Mouse (Mus musculus): ENCODE data around the gene Gm38431.
"Not testable (repeated sequence)": the region's sequence is repeated elsewhere in the genome, so short reads cannot be mapped to it uniquely, and the experiment has no call there.

Gm38431 gene

DNA sequence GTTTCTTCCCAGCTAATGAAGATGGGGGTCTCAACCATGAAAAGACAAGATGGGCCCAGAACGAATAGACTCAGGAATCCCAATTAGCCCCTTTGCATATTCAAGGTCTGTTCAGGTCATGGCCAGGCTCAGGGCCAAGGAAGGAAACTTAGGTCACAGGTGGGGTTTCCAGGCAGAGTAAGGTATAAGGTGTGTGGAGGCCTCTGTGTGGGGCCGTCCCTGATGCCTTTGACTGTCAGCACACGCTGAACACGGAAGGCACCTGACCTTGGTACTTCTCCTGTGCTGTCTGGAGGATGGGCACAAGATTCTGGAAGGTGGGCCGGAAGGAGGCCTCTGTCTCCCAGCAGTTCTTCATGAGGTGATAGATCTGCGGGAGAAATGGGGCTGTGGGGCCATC is 13.0 kb upstream of the Gm38431 start:
- no peak for DNase-seq

DNA sequence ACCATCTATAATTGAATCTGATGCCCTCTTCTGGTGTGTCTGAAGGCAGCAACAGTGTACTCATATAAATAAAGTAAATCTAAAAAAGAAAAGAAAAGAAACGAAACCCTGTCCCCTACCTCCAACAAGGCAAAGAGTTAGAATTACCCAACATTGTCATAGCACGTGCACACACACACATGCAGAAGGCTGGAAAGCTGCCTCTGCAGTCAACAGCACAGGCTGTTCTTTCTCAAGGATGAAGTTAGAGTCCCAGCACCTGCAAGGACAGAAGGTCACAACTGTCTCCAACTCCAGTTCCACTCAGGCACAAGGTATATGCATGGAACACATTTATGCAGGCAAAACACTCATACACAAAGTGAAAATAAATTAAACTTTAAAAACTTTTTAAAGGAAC is 10.3 kb upstream of the Gm38431 start:
- no peak for DNase-seq

DNA sequence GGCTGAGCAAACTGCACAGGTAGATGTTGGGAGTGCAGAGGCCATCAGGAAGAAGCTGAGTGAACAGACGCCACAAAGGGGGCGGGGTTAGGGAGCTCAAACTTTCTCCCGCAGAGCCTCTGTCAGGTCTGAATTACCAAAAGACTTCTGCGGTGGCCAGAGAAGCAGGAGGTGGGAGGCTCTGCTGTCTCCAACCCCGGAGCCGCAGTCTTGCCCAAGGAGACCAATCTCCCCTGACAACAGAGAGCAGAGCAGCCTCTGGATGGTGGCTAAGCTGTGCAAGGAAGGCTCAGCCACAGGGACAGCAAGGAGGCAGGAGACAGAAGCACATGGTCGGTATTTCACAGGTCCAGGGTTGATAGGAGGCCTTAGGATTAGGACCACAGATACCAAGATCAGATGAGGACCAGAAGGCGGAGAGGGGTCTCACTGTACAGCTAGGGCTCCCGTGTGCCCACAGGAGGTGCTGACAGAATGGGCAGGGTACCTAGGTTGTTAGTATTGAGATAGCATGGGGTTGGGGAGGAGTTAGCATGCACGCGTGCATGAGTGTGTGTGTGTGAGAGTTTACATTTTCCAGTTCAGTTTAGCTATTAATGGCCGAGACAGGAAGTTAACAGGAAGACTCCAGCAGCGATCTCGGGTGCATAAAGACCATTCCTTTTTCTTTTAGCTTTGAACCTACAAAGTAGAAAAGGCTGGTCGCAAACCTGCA is 8.8 kb upstream of the Gm38431 start:
- no peak for DNase-seq

GRCm38 (mm10) chr9:21097793-21098192 is 6.0 kb upstream of the Gm38431 start:
- DNase-seq: no peak

- DNase-seq: no peak
Measured at GRCm38 (mm10) chr9:21095958-21096357, 4.2 kb upstream of the Gm38431 start.

- DNase-seq: no peak
Measured at GRCm38 (mm10) chr9:21093423-21093822, 1.6 kb upstream of the Gm38431 start.

DNA sequence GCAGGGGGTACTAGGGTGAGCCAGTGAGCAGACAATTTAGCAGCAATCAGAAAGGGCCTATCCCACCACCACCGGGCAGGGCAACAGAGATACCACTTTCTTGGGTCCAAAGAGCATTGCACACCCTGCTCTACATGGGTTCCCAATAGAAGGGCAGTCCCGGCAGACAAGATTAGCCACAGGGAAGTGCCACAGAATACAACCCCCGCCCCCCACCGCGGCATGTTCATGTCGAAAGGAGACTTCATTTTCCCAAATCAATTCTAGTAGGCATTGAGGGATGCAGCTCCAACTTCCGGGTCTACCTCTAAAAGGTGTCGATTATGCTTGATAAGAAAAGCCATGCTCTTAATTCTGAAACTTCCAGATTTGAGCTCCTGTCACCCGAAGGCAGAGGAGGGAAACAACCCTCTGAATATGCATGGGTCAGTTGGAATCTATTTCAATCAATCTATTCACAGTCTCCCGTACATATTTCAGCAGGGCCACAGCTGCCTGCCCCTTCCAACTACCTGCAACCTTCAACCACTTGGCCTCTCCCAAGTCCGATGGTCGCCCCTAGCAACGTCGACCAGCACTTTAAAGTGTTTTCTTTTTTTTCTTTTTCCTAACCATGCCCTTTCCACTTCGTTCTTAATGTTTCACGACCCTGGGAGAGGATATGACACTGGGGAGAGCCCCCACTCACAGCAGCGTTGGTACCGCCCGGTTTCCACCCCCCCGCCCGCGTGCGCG is 658 bp downstream of the Gm38431 start:
- DNase-seq: no peak

- DNase-seq: no peak
Measured at GRCm38 (mm10) chr9:21090537-21090936, 1.3 kb downstream of the Gm38431 start.

- no peak for DNase-seq
Measured at GRCm38 (mm10) chr9:21083324-21083723, 8.5 kb downstream of the Gm38431 start.

GRCm38 (mm10) chr9:21081127-21081526 is 10.7 kb downstream of the Gm38431 start:
- DNase-seq: no peak

DNA sequence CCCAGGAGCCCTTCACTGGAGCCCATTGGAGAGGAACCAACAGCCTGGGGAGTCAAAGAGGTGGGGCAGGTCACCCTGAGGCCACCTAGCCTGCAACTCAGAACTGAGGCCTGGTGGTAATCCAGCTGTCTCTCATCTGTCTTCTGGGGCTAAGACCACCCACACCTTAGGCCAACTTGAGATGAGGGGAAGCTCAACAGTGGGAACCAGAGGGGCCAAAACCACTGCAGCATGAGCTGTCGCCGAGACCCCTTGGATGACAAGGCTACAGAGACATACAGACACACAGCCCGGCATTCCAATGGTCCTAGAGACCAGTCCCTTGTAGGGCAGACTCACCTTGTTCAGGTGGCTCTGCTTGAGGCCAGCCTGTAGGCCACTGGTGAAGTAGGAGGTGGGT is 16.2 kb downstream of the Gm38431 start:
- DNase-seq: no peak

GRCm38 (mm10) chr9:21074173-21074572 is 17.6 kb downstream of the Gm38431 start:
- DNase-seq: no peak

DNA sequence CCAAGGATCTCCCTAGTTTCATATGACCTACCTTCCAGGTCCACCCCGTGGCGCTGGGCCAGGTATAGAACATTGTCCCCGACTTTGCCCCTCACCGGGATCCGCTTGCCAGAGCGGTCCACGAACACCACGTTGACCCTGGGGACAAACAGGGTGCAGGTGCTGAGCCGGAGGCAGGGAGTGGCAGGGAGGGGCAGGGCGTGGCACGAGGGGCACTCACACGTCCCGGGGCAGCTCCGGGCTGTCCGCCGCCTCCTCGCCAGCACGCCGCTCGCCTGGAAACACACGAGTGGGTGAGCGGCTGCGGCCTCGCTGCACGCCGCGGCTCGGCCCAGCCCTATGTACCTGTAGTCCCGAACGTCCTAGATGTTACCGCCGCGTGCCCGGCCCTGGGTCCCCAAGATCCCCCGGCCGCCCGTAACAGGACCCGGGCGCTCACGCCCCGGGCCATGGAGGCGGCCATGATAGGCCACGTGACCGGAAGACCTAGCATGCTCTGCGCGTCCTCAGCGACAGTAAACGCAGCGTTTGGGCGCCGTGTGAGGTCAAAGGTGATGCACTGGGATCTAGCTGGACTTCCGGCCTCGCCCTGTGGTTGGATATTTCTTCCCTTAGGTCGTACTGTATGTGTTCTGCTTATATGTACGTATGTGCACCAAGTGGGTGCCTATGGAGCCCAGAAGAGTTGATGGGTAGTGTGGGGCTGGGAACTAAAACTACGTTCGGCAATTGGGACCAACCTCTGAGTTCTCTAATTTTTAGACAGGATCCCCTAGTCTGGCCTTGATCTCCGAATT is 18.6 kb downstream of the Gm38431 start, which contains the start of the genes Gm49373 and Fdx1l:
Gene Gm49373, minus strand, starts transcription at position 53 of the 797 bp plus-strand sequence.
Gene Fdx1l, minus strand, starts transcription at position 571 of the 797 bp plus-strand sequence.
- peak; percentile 95 for DNase-seq

DNA sequence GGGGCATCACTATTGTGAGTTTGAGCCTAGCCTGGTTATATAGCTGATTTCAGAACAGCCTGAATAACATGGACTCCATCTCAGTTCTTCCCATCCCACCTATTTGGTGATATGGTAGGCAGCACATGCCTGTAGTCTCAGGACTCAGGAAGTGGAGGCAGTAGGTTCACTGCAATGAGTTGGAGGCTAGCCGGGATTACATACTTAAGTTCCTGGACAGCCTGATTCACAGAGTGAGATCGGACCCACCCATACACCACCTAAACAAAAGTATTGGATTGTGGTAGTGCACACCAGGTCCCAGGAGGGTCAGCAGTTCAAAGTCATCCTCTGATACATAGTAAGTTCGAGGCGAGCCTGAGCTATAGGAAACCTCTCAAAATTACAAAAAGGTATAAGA is 19.2 kb downstream of the Gm38431 start:
- no peak for DNase-seq

DNA sequence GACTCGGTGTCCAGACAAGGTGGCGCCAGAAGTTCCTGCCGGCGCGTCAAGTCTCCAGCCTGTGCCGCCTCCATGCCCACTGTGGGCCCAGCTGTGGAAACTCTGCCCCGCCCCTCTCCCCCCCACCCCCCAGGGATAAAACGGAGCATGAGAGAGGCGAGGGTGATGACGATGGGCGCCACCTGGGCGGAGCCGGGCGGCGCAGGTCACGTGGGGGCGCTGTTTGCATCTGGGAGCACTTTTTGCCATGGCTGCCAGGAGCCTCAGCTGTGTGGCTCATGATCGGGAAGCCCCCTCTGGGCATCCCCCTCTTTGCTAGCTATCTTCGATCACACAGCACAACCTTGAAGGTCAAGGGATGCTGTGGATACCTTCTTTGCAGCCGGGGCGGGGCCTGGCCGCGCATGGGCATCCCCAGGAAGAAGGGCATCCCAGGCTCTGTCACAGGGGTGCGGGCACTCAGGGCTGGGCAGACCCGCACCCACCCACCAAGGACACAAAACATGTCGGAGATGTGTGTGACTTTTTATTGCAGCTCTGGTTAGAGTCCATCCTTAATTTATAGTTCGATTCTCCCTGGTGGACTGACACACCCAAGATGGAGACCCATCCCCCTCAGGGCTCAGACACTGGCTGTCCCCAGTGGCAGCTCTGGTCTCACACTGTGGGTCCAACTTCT is 24.7 kb downstream of the Gm38431 start, which contains the start of gene Zglp1:
Gene Zglp1, minus strand, starts transcription at position 88 of the 679 bp plus-strand sequence.
- DNase-seq: no peak

GRCm38 (mm10) chr9:21062928-21063327 is 28.9 kb downstream of the Gm38431 start:
- DNase-seq: no peak

- no peak for DNase-seq
Measured at GRCm38 (mm10) chr9:21051578-21051977, 40.2 kb downstream of the Gm38431 start.

GRCm38 (mm10) chr9:21045235-21045634 is 46.6 kb downstream of the Gm38431 start:
- no peak for DNase-seq

DNA sequence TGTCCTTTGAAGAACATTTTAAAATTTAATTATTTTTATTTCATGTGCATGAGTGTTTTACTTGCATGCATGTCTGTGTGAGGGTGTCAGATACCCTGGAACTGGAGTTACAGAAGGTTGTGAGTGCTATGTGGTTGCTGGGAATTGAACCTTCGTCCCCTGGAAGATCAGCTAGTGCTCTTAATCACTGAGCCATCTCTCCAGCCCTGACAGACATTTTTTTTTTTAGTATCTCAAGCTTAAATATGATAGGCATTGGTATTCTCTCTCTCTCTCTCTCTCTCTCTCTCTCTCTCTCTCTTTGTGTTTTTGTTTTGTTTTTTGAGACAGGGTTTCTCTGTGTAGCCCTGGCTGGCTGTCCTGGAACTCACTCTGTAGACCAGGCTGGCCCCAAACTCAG is 47.0 kb downstream of the Gm38431 start:
- DNase-seq: not testable (repeated sequence)

- DNase-seq: no peak
Measured at GRCm38 (mm10) chr9:21043563-21043962, 48.2 kb downstream of the Gm38431 start.

DNA sequence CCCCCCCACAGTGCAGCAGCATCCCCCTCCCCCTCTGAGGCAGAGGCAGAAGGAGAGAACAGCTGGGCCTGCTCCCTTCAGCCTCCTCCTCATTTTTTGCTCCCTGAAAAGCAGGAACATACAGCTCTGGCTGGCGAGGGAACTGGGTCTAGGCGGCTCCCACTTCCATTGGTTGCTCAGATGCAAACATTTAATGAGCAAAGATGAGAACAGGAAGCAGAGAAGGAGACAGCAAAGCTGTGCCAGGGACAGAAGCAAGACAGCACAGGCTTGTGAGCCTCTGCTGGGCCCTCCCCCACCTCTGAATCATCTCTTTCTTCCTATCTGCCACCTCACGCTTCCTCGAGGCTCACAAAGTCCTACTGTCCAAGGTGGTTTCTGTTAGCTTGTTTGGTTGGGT is 50.5 kb downstream of the Gm38431 start:
- no peak for DNase-seq

DNA sequence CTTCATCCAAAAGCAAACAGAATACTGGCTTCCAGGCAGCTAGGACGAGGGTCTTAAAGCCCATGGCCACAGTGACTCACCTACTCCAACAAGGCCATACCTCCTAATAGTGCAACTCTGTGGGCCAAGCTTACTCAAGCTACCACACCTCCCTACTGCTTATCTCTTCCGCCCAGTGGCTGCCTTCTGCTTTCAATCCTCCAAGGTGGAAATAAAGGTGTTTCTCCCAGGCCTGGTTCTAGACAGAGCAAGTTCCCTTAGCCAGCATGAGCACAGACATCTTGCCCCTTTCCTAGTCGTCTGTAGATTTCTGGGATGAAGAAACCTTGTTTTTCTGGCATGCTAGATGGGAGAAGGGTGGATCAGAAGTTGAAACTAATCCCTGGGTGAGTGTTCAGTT is 52.0 kb downstream of the Gm38431 start:
- DNase-seq: no peak

DNA sequence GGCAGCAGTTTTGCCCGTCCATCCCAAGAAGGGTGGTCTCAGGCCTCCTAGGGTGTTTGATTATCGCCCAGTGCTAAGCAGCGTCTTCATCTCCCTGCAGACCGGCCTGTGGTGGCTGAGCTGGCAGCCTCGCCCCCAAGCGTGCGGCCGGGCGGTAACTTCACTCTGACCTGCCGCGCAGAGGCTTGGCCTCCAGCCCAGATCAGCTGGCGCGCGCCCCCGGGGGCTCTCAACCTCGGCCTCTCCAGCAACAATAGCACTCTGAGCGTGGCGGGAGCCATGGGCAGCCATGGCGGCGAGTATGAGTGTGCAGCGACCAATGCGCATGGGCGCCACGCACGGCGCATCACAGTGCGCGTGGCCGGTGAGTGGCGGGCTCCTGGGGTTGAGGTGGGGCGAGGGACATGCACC is 54.3 kb downstream of the Gm38431 start:
- DNase-seq: no peak
